Mouse (Mus musculus) CD4-positive, CD25-positive, alpha-beta regulatory T cell, adult 4 months (primary cell): Measurements from ENCODE around the gene Slc38a4. TPM values are rescaled to one million over a fixed set of nuclear protein-coding genes. Genes with fewer than 3 reads are reported as not detected.

ENCODE experiments used
- ATAC-seq: one replicate; pipeline ENCODE4 v1.8.0; 2017
- polyA plus RNA-seq, 2 experiments: library from polyadenylated mRNA; unstranded; fragments of 100-300 nt; shearing (Covaris generic); gene quantifications; one replicate each; pipeline ENCODE4 v1.2.1; 2017

Gene Slc38a4
- not detected for polyA plus RNA-seq

DNA sequence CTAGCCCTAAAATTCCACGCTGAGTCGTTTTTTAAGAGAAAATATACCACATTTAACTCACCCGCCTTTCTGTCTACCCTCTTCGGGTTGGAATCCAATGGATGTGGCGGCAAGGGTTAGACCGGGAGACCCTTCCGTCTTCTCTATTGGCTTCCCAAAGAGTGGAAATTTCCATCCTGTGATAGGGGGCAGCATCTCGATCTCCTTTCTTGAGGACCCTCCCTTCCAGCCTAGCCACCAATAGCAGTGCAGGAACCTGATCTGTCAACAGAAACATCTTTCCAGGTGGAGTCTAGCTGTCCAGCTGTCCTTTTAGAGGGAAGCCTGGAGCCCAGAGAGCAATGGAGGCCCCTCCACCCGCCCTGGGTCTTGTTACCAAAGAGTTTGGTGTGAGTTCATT lies at the start of gene Slc38a4:
Gene Slc38a4, minus strand, starts transcription at position 163 of the 400 bp plus-strand sequence.
- ATAC-seq, result no peak

DNA sequence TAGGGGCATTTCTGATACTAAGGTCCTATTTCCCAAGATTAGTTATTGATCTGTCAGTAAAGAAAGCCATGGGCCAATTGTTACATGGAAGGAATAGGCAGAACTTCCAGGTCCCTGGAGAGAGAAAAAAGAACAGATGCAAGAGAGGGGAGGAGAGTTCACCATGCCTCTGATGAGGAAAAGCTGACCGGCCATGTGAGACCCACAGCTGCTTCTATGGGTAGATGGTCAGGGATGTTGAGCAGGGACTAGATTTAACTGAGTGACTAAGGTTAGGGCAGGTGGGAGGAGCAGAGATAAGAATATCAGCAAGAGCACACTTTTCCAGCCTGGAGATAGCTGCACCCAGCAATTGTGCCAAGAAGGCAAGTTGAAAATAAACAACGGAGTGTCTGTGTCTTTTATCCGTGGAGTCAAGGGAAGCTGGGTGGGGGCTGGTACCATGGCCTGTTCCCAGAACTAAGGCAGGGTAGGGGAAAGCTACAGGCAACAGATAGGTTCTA lies 49.2 kb upstream of the Slc38a4 start:
- no peak for ATAC-seq

DNA sequence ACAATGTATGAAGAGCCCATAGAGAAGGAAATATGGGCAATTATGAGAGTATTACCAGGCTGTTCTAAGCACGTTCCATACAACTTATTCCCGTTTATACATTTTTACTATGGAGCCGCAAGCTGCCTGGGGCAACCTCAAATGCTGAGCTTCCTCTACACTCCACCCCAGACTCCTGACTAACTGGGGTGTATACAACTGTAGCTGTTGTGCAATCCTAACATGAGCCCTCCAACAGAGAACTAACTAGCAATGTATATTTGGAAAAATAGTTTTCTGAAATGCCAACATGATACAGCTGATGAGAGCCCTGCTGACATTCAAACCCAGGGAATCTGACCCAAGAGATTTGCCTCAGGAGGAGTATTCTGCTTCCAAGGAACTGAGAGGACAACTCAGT lies 48.3 kb upstream of the Slc38a4 start:
- no peak for ATAC-seq

DNA sequence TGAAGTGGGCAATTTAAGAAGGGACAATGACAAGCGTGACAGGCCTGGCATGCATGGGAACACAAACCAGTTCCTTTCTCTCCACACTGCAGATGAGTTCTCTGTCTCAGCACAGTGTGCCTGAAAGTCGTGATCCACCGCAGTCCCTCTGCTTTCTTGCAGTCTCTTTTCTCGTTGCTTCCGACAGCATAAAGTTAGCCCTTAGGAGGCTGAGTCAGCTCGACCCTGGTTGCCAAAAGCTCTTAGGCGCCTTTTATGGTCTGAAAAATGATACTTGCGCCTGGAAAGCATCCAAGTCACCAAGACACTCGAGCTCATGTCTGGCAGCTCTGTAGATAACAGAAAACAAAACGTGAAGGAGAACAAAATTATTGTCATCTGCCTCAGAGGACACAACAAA lies 47.1 kb upstream of the Slc38a4 start:
- no peak for ATAC-seq

DNA sequence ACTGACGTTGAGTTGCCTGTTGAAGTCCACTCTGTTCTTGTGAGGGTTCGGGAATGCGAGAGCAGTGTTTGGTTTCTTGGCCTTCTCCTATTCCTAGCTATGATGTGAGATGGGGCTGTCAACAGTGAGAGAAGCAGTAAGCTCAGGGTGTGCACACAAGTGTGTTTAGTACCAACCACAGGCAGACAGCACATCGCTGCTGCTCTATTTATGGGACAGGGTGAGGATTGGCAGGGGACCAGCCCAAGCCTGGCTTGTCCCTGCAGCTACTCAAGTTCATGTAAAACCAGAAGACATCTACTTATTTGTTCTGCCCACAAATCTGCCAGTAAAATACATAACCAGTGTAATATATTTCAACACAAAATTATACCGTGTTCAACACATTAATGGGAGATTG lies 46.4 kb upstream of the Slc38a4 start:
- no peak for ATAC-seq

DNA sequence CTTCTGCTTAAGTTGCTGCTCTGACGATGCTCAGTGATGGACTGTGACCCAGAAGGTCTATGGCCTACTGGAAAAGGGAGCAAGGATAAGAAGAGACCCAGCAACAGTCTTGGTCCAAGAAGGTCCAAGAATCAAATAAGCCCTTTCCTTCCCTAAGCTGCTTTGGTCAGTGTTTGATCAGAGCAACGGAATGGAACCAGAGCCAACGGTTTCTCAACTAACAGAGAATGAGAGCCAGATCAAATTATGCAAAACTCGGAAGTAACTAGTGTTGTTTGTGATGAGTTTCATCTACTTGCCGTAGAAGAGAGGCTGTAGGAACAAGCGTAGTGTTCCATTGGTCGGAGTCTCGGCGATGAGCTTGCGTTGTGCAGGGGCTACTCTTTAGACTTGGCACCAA lies 43.3 kb upstream of the Slc38a4 start:
- no peak for ATAC-seq

DNA sequence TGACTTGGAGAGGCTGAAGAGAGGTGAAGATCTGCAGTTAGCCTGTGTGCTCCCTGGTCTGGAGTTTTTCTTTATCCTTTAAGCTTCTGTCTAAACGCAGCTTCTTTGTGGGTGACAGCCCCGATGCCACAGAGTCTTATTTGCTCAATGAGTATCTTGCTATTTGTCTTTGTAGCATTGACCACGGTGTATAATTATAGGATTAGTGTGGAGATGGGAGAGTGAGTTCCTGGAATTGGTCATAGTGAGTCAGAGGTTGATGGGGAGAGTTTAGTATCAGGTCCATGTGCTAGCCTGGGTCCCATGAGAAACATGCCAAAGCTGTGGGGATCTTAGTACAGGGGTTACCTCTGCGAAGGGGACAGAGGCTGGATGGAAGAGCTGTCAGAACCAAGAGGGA lies 41.8 kb upstream of the Slc38a4 start:
- no peak for ATAC-seq

DNA sequence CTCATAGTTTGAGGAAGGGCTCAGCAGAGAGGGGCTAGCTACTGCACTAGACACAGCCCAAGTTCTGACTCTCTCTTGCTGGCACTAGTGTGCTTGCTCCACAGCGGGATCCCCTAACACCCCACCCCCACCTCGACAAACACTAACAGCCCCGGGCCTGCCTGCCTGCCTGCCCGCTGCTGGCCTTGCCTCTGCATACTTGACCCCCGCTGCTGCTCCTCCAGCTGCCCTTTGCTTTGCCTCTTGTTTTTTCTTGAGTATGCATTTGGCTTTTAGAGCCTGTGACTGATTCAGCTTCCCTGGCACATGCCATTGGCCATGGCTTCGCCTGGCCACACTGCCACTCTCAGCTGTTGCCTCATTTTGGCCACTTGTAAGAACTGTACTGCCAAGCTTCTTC lies 33.8 kb upstream of the Slc38a4 start:
- no peak for ATAC-seq

DNA sequence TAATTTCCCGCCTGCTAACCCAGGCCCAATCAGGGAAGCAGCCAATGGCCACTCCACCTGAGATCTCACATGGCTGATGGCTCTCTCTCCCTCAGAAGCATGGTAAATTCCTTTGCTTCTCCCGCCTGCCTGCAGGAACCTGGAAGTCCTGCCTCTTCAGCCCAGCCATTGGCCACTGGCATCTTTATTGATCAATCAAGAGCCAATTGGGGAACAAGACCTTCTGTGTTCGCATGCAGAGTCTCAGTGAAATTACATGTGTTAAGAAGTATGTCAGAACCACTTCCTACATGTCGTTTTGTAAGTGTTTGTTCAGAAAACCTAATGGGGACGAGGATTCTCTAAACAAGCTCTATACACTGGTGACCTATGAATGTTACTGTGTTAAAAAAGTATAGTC lies 30.1 kb upstream of the Slc38a4 start:
- no peak for ATAC-seq

DNA sequence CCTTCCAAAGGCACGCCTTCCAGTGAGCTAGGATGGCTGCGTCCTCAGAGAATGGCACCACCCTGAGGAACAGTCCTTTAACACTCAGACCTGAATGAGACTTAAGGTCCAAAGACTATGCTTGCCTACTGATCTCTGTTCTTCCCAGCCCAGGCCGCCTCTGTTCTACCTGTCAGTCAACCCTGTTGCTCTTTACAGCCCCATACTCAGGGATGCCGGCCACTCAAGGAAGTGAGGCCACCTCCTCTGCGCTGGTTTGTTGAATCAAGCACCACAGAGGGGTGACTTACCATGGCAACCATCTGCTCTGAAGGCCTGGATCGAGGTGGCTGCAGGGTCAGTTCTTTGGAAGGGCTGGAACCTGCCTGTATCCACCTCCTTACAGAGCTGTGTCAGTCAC lies 21.9 kb upstream of the Slc38a4 start:
- ATAC-seq, result no peak

DNA sequence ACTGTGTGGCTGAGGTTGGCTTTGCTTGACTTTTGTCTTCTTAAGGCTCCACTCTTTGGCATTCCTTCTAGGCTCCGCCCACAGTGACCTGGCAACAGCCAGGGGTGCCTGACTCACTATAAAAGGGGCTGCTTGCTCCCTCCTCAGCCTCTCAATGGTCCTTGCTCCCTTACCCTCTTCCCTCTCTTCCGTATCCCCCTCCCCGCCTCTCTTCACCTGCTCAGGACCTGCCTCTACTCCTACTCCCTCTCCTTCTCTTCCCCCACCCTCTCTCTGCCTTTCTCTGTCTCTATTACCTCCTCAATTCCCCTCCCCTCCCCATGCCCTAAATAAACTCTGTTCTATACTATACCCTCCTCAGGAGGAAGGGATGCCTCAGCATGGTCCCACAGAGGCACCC lies 20.3 kb upstream of the Slc38a4 start:
- no peak for ATAC-seq

DNA sequence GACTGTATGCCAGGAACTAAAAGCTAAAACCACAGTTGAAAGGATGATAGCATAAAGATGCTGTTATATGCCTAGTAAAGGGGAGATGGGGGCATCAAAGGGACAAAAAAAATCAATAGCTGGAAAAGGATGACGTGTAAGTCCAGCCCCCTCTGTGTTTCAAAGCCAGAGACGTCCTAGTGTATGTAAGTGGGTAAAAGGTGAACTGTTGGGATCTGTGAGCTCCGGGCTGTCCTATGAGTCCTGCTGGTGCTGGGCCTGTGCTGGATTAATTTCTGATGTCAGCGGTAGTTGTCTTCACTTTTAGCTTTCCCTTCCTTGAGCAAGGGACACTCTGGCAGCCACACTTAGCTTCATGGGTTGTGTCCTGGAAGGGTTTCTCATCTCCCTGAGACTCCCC lies 19.5 kb upstream of the Slc38a4 start:
- ATAC-seq, result no peak

DNA sequence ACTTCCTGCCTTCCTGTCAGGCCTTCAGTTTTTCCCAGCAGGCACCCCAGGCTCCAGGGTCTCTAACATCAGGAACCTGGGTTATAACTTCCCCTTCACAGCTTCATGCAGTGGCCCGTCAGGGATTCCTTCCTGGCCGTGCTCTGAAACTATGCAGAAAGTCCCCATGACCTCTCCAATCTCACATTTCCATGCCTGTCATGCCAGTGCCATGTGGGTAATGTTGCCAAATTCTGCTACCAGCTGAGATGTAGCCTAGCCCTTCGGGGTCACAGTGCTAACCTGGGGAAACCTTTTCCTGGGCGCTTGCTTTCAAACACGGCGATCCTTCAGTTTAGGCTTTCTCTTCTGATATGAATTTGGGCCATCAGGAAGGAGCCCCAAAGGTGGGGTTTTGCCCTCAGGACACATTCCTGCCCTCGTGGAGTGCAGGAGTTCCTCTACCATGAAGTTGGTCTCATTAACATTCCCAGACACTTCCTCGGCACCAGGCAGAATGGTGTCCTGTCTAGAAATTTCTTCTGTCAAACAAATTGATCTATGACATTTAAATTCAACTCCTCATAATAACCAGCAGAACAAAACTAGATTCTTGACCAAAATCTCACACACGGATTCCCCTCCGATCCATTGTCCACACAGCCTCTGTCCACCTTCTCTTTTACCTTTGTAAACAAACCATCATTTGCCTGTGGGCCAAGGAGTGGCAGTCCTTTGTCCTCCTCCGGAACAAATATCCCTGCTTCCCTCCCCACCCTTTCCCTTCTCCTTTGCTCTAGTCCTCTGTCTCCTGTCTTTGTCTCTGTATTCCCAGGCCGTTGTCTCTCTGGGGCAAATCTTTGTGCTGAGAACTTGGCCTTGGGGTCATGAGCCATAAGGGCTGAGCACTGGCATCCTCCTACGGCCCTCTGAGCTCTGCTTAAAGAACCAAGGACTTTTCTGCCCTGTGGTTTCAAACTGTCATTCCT lies 17.4 kb upstream of the Slc38a4 start:
- ATAC-seq, result no peak

DNA sequence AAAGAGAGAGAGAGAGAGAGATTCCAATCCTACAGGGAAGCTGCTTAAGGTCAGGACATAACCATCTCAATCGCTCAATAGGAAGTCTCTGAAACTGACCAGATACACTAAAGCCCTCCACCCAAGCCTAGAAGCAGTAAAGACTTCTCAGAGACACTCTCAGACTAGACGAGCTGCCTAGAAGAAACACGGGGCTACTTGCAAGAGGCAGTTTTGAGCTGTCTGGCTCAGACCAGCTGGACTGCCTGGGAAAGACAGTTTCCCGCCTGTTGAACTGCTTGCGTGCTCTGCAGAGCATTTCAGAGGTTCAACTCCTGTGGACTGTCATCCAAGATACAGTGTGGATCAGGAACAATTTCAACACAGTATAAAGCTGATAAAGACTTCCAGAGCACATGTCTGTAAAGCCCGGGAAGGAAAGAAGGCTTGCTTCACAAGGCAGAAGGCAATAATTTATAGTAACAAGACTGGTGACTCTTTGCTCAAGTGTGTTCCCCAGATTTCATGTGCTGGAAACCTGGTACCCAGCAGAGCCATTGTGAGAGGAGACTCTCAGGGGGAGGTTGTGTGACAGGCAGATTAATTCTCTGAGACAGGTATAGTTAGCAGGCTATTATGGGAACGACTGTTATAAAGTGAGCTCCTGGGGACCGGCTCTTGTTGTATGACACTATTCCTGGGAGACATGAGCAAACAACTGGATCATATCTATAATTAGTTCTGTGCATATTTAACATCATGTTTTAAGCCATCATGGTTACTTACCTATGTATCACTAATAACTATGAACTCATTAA lies 11.8 kb upstream of the Slc38a4 start:
- no peak for ATAC-seq

DNA sequence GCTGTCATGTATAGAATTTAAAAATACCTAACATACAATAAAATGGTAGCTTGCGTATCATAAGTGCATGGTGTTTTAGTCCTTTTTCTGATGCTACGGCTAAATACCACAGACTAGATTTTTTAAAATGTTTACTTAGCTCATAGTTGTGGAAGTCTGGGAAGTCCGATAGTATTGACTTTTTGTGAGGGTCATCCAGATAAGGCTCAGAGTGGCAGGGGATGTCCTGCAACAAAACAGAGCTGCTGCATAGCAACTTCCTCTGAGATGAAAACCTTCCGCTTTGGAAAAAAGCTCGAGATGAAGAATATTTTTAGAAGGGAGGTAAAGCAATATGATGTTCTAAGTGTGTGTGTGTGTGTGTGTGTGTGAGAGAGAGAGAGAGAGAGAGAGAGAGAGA lies 11.2 kb upstream of the Slc38a4 start:
- no peak for ATAC-seq

DNA sequence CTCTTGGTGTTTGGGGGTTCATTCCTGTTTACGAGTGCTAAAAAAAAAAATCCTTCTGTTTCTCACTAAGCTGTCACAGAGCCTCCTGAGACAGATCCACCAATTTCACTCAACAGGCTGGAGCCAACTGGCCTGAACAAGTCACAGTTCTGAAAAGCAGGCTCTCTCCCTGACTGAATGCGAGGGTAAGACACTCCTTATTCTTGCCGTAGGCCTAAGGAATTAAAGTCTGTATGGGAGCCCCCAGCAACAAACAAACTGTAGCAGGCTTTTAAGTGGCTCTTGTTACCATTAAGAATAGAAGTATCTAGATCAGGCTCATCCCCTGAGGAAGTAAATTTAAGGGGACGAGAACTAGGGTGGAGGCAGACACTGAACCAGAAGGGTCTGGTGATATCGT lies 7.5 kb upstream of the Slc38a4 start:
- no peak for ATAC-seq

DNA sequence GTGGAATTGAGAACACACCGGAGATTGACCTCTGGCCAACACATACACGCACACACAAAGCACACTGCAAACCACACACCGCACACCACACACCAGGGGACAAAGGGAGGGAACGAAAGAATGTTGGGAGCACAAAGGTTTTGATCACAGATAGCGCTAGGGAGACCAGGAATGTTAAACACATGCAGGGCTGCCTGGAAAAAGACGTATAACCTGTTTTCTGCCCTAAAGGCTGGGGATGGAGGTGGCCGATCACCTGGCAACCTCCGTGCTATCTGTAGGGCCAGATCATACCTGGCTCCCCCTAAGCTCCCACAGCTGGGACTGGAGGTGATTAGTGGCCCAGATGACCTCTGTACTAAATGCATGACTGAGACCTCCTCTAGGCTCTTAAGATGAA lies 5.2 kb upstream of the Slc38a4 start:
- ATAC-seq, result no peak

DNA sequence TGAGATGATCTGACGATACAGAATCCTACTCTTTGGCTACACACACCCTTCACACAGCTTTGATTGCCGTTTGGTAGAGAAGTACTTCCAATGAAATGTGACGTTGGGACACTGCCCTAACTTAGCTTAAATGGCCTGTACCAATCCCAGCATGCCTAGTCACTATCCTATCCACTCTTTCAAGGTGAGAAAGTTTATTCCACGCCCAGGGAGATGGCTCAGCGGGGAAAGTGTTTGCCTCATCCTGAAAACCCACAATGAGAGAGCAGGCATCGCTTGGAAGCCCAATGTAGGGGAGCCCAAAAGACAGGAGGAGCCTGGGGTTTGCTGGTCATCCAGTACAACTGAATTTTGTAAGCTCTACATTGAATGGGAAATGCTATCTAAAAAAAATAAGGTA lies 4.8 kb upstream of the Slc38a4 start:
- no peak for ATAC-seq

DNA sequence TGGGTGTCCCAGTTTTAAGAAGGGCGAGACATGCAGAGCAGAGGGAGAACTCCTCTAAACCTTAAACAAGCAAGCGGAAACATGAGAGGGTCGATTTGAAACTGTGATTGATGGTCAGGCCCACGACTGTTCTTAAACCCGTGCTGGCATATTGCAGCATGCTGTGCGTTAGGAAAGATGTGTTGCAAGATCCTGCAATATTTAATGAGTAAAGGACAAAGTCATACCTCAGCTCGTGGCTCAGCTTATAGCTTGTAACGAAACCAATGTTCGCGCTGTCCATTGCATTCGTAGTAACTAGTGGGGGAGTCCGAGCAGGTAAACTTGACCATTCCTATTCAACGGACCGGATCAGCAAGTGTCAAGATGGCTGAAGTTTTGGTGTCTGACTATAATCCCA lies 4.3 kb upstream of the Slc38a4 start:
- ATAC-seq, result no peak

DNA sequence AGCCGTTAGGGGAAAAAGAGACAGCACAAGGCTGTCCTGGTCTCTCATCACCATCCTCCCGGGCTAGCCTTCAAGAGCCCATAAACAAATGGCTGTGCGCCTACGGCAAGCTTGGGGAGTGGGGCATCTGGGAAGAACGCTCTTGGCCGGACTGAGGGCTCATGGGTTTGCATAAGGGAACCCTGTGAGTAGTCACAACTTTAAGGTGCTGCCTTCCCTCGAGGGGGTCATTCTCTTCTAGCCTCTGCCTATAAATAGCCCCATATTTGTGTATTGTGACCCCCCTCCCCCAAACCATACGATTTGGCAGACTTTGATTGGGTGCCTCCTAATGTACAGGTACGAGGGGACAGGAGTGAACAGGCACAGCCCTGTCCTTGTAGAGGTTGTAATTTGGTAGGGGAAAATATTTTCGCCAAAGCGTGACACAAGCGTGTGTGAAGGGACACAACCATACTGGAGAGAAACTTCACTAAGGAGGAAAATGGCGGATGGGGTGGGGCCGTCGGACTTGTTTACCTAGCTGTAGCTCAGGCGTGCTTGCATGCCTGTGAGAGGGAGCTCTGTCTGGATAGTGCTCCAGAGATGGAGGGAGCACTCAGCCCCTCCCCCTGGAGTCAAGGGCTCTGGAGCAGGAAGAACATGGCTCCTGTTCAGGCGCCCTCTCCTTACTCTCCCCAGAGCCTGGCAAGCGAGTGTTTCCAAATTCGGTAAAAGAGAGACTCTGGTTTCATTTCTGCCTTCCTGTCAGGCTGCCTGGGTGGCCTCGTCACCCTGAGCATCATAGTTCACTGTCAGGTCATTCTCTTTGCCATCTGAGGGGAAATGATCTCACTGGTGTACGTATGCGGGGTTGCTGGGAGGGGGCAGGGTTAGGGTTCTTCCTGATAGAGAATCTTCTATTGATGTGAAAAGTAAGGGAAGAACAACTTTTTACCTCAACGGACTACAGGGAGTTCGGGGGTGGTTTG lies 3.6 kb upstream of the Slc38a4 start:
- ATAC-seq, result no peak

DNA sequence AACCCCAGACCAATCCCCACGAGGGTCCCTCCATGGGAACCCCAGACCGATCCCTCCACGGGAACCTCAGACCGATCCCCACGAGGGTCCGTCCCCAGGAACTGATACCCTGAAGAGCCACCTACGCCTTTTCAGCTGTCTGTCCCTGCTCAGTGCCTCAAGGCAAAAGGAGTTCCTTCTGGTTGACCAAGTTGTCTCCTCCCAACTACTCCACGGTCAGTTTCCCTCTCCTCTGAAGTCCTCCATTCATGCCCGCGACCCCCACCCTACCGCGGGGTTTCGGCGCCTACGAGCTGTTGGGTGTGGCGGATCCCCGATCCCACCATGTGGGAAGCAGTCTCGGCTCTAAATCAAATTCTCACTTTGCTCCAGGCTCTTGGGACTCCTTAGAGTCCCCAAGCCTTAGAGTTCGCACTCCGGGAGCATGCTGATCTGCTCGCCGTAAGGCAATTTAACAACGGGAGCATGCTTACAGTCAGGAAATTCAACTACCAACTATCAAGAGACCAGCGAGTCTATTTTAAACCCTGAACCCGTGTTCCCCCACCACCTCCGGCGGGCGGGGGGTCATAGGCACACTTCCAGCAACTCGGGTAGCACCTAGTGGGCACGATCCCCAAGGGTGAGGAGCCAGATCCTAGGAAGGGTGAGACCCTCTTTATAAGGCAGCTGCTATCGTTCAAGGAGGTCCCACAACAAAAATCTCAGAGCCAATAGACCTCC lies 828 bp downstream of the Slc38a4 start:
- no peak for ATAC-seq

DNA sequence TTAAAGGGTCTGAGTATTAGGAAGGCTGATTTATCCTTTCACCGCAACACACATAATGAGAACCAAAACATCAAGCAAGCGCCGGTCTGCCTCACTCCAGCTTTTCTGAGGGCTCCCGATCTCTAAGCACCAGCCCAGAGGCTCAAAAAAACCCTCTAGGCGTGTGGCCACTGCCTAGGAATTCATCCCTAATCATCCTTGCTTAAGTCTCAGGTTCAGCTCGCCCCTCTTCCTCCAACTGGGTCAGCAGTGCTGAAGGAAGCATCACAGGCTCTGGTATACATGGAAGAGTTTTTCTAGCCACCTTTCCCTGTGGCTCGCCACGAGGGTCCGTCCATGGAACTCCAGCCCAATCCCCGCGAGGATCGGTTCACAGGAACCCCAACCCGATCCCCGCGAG lies 1.6 kb downstream of the Slc38a4 start:
- no peak for ATAC-seq
